Mouse (Mus musculus) kidney, adult 18-20 months (tissue): ENCODE results near the gene Bag5.

Experiments
- DNase-seq: peaks from one replicate; pipeline ENCODE4 v3.0.0; 2021

Bag5 gene

GRCm38 (mm10) chr12:111694880-111695804 lies 17.9 kb downstream of the Bag5 start:
- no peak for DNase-seq

DNA sequence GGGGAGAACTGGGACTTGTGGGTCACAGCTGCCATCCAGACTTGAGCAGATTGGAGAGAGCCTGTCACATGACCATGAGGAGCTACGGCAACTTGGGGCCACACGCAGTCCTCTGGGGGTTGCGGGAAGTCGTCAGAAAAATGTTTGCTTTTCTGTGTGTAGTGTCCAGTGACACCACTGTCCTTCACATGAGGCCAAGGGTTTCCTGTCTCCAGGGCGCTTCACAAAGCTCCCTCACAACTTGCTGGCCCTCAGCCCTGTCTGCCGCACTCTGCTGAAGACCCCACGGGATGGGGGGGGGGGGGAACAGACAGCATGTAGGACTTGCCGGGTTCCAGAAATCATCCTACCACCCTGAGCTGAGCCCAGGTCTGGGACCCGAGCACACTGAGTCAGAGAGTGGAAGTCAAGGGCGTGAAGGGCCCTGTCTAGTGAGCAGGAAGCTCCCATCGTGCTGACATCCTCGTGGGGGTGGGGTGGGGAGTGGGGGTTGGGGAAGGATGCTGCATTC lies 18.7 kb downstream of the Bag5 start:
- no peak for DNase-seq

- peak; percentile 19 for DNase-seq
Measured at GRCm38 (mm10) chr12:111693341-111694270, 19.5 kb downstream of the Bag5 start.

GRCm38 (mm10) chr12:111692899-111693298 lies 20.2 kb downstream of the Bag5 start:
- no peak for DNase-seq

GRCm38 (mm10) chr12:111691346-111691872 lies 21.6 kb downstream of the Bag5 start:
- no peak for DNase-seq

GRCm38 (mm10) chr12:111689426-111689825 lies 23.6 kb downstream of the Bag5 start:
- peak; percentile 61 for DNase-seq

- DNase-seq: no peak
Measured at GRCm38 (mm10) chr12:111688069-111688428, 25.0 kb downstream of the Bag5 start.

DNA sequence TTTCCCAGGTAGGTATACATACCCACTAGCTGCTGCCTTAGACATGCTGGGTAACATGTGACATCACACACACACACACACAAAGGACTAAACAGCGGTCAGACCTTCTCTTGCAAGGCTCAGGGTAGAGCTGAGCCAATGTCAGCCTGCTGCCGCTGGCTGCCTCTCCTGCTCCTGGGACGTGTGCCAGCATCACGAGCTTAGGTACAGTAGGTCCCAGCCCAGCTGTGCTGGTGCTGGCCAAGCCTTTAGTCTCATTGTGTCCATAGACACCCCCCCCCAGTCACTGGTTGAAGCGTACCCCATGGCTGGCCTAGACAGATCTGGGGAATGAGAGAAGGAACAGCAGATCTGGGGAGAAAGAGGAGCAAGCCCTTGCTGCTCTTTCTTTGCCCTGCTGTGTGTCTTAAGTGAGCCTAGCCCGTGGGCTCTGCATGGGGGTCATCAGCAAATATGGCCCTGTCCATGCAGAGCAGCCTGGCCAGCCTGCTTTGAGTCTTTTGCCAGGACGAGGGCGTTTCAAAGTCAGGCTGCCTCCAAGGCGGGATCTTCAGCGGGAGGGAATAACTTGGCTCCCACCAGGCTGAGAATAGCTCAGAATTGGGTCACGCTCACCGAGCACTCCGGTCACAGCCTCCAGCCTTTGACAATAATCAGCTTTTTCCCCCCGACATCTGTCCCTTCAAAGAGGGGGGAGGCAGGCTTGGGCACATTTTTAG lies 25.5 kb downstream of the Bag5 start:
- DNase-seq: peak; percentile 89

- DNase-seq: no peak
Measured at GRCm38 (mm10) chr12:111686390-111686789, 26.7 kb downstream of the Bag5 start.

DNA sequence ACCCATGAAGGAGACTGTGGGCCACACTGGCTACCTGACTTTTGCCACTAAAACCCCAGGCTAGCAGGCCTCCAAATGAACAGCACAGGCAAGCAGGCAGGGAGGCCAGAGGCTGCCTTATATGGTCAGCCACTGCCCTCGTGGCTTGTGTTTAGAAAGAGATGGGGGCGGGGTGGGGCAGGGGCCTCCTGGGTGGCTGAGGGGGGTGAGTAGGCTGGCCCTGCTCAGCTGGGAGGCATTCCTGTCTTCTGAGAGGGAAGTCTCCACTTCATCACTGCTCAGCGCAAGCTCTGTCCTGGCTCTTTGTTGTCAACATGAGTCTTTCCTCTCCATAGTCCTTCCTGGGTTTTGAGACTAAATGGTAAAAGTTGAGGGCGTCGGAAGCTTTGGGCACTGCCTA lies 30.3 kb downstream of the Bag5 start:
- no peak for DNase-seq

GRCm38 (mm10) chr12:111682003-111682402 lies 31.1 kb downstream of the Bag5 start:
- no peak for DNase-seq

GRCm38 (mm10) chr12:111681305-111681704 lies 31.8 kb downstream of the Bag5 start:
- DNase-seq: no peak

- no peak for DNase-seq
Measured at GRCm38 (mm10) chr12:111680661-111681060, 32.4 kb downstream of the Bag5 start.

- no peak for DNase-seq
Measured at GRCm38 (mm10) chr12:111678997-111679396, 34.1 kb downstream of the Bag5 start.

- DNase-seq: no peak
Measured at GRCm38 (mm10) chr12:111678670-111678933, 34.5 kb downstream of the Bag5 start.

GRCm38 (mm10) chr12:111677882-111678669 lies 35.0 kb downstream of the Bag5 start, which contains the start of gene Trmt61a:
Gene Trmt61a, plus strand, starts transcription at chr12:111678105.
- DNase-seq: peak; percentile 90

DNA sequence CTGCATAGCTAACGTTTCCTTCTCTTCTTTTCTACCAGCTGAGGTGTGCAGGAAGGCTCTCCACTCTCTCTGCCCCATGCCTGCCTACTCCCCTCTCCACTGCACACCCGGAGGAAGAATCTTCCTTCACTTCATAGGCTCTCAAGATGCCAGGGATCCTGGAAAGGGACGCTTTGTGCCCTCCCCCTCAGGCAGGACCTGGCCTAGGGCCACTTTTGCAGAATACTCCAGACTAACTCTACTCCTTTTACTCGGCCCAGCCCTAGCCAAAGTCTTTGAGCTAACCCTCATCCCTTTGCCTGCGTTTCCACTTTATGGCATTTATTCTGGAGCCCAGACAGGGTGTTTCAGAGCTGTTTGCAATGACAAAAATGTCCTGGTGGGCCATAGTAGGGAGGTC lies 35.6 kb downstream of the Bag5 start:
- DNase-seq: no peak

GRCm38 (mm10) chr12:111675797-111676580 lies 37.1 kb downstream of the Bag5 start:
- no peak for DNase-seq

GRCm38 (mm10) chr12:111674850-111675486 lies 38.1 kb downstream of the Bag5 start:
- DNase-seq: no peak

- DNase-seq: no peak
Measured at GRCm38 (mm10) chr12:111672581-111672980, 40.5 kb downstream of the Bag5 start.
